Mouse (Mus musculus): ENCODE data around the gene Ikzf3. TPM values are rescaled to one million over a fixed set of nuclear protein-coding genes. Genes with fewer than 3 reads are reported as not detected.
A peak's percentile ranks its signal among the peaks of the same experiment; 100 is the strongest.

Ikzf3 gene
- total and polyA plus RNA-seq, 2 experiments from 2014 or later, result 0.20 TPM; not detected in 1

GRCm38 (mm10) chr11:98525140-98525539 lies 20.7 kb downstream of the Ikzf3 start:
- no peak for ATAC-seq
- Histone ChIP-seq H3K4me1 (ENCODE audit: insufficient read depth, low read length) (no peaks in the 10 kb centered on the region), H3K27ac (no peak overlapping the region), H3K9me3 (ENCODE audit: low read length) (no peaks in the 10 kb centered on the region), H3K36me3 (ENCODE audit: insufficient read depth, low read length) (no peaks in the 10 kb centered on the region), H3K27me3 (ENCODE audit: insufficient read depth, low read length) (no peaks in the 10 kb centered on the region), H3K4me3 (ENCODE audit: low read length) (no peak overlapping the region), H3K4me2 (ENCODE audit: low read depth, low read length) (no peak overlapping the region), H3K9ac (replicated peaks; ENCODE audit: low read length) (no peak overlapping the region)
- no peak for DNase-seq (ENCODE audit: low spot score)
- 61% methylated on average over 4 of the region's 4 CpGs for WGBS
- no peak for TF ChIP-seq CTCF (IDR thresholded peaks at IDR 0.05; ENCODE audit: low read depth)

GRCm38 (mm10) chr11:98520468-98520867 lies 25.4 kb downstream of the Ikzf3 start:
- Histone ChIP-seq H3K4me3 (ENCODE audit: low read length) (no peak overlapping the region), H3K9ac (replicated peaks; ENCODE audit: low read length) (no peak overlapping the region), H3K4me1 (ENCODE audit: insufficient read depth, low read length) (no peaks in the 10 kb centered on the region), H3K27me3 (ENCODE audit: insufficient read depth, low read length) (no peaks in the 10 kb centered on the region), H3K27ac (no peak overlapping the region), H3K4me2 (ENCODE audit: low read depth, low read length) (no peak overlapping the region), H3K9me3 (ENCODE audit: low read length) (no peaks in the 10 kb centered on the region), H3K36me3 (ENCODE audit: insufficient read depth, low read length) (no peaks in the 10 kb centered on the region)
- DNase-seq (ENCODE audit: low spot score), result no peak
- WGBS, result 64% methylated on average over 10 of the region's 10 CpGs
- ATAC-seq, result no peak
- no peak for TF ChIP-seq CTCF (IDR thresholded peaks at IDR 0.05; ENCODE audit: low read depth)

GRCm38 (mm10) chr11:98513356-98513936 lies 32.4 kb downstream of the Ikzf3 start:
- no peaks in the 10 kb centered on the region for H3K27me3 ChIP-seq (ENCODE audit: insufficient read depth, low read length)
- no peaks in the 10 kb centered on the region for H3K4me1 ChIP-seq (ENCODE audit: insufficient read depth, low read length)
- 41% methylated on average over 6 of the region's 6 CpGs for WGBS
- no peaks in the 10 kb centered on the region for H3K9me3 ChIP-seq (ENCODE audit: low read length)
- no peak overlapping the region for H3K4me2 ChIP-seq (ENCODE audit: low read depth, low read length)
- H3K36me3 ChIP-seq (ENCODE audit: insufficient read depth, low read length), result no peaks in the 10 kb centered on the region
- H3K27ac ChIP-seq, result no peak overlapping the region
- no peak for TF ChIP-seq CTCF (IDR thresholded peaks at IDR 0.05; ENCODE audit: low read depth)
- H3K9ac ChIP-seq (replicated peaks; ENCODE audit: low read length), result no peak overlapping the region
- DNase-seq (ENCODE audit: low spot score), result no peak
- H3K4me3 ChIP-seq (ENCODE audit: low read length), result no peak overlapping the region
- ATAC-seq, result no peak

- TF ChIP-seq CTCF (IDR thresholded peaks at IDR 0.05; ENCODE audit: low read depth), result no peak
- ATAC-seq, result no peak
- Histone ChIP-seq H3K9ac (replicated peaks; ENCODE audit: low read length) (no peak overlapping the region), H3K27me3 (ENCODE audit: insufficient read depth, low read length) (no peaks in the 10 kb centered on the region), H3K36me3 (ENCODE audit: insufficient read depth, low read length) (no peaks in the 10 kb centered on the region), H3K9me3 (ENCODE audit: low read length) (no peaks in the 10 kb centered on the region), H3K4me1 (ENCODE audit: insufficient read depth, low read length) (no peaks in the 10 kb centered on the region), H3K4me2 (ENCODE audit: low read depth, low read length) (no peak overlapping the region), H3K4me3 (ENCODE audit: low read length) (no peak overlapping the region), H3K27ac (no peak overlapping the region)
- WGBS, result 92% methylated on average over 13 of the region's 13 CpGs
- DNase-seq (ENCODE audit: low spot score), result no peak
Observed at GRCm38 (mm10) chr11:98512881-98513280, 33.0 kb downstream of the Ikzf3 start.

- no peaks in the 10 kb centered on the region for H3K4me1 ChIP-seq (ENCODE audit: insufficient read depth, low read length)
- DNase-seq (ENCODE audit: low spot score), result no peak
- WGBS, result 84% methylated on average over 8 of the region's 8 CpGs
- ATAC-seq, result no peak
- no peak overlapping the region for H3K9ac ChIP-seq (replicated peaks; ENCODE audit: low read length)
- H3K27me3 ChIP-seq (ENCODE audit: insufficient read depth, low read length), result no peaks in the 10 kb centered on the region
- H3K9me3 ChIP-seq (ENCODE audit: low read length), result no peaks in the 10 kb centered on the region
- no peaks in the 10 kb centered on the region for H3K36me3 ChIP-seq (ENCODE audit: insufficient read depth, low read length)
- no peak overlapping the region for H3K4me2 ChIP-seq (ENCODE audit: low read depth, low read length)
- no peak for TF ChIP-seq CTCF (IDR thresholded peaks at IDR 0.05; ENCODE audit: low read depth)
- H3K4me3 ChIP-seq (ENCODE audit: low read length), result no peak overlapping the region
- H3K27ac ChIP-seq, result no peak overlapping the region
Observed at GRCm38 (mm10) chr11:98510125-98510524, 35.7 kb downstream of the Ikzf3 start.

- H3K27ac ChIP-seq, result no peak overlapping the region
- peak; percentile 69 for DNase-seq (ENCODE audit: low spot score)
- no peak for ATAC-seq
- H3K27me3 ChIP-seq (ENCODE audit: insufficient read depth, low read length), result no peaks in the 10 kb centered on the region
- no peak overlapping the region for H3K4me3 ChIP-seq (ENCODE audit: low read length)
- H3K9ac ChIP-seq (replicated peaks; ENCODE audit: low read length), result no peak overlapping the region
- no peaks in the 10 kb centered on the region for H3K36me3 ChIP-seq (ENCODE audit: insufficient read depth, low read length)
- TF ChIP-seq CTCF (IDR thresholded peaks at IDR 0.05; ENCODE audit: low read depth), result no peak
- no peaks in the 10 kb centered on the region for H3K9me3 ChIP-seq (ENCODE audit: low read length)
- 44% methylated on average over 7 of the region's 7 CpGs for WGBS
- H3K4me2 ChIP-seq (ENCODE audit: low read depth, low read length), result no peak overlapping the region
- no peaks in the 10 kb centered on the region for H3K4me1 ChIP-seq (ENCODE audit: insufficient read depth, low read length)
Observed at GRCm38 (mm10) chr11:98509434-98509833, 36.4 kb downstream of the Ikzf3 start.

GRCm38 (mm10) chr11:98504926-98505325 lies 40.9 kb downstream of the Ikzf3 start:
- Histone ChIP-seq H3K36me3 (ENCODE audit: insufficient read depth, low read length) (no peaks in the 10 kb centered on the region), H3K4me1 (ENCODE audit: insufficient read depth, low read length) (no peaks in the 10 kb centered on the region), H3K27ac (no peak overlapping the region), H3K4me2 (ENCODE audit: low read depth, low read length) (no peak overlapping the region), H3K9ac (replicated peaks; ENCODE audit: low read length) (no peak overlapping the region), H3K4me3 (ENCODE audit: low read length) (no peak overlapping the region), H3K27me3 (ENCODE audit: insufficient read depth, low read length) (no peaks in the 10 kb centered on the region), H3K9me3 (ENCODE audit: low read length) (no peaks in the 10 kb centered on the region)
- DNase-seq (ENCODE audit: low spot score), result no peak
- TF ChIP-seq CTCF (IDR thresholded peaks at IDR 0.05; ENCODE audit: low read depth), result no peak
- ATAC-seq, result no peak
- WGBS, result 72% methylated on average over 3 of the region's 3 CpGs
